Mouse (Mus musculus) kidney, embryonic 14.5 days (tissue): Measurements from ENCODE around the gene Smc6. TPM values are rescaled to one million over a fixed set of nuclear protein-coding genes. Genes with fewer than 3 reads are reported as not detected.

Source experiments
- ATAC-seq: fragments of 200-750 bp; cut with Nextera tagmentation; 2 replicates; pipeline ENCODE4 v1.8.0; 2017; ENCODE audit warnings: moderate number of reproducible peaks, mild to moderate bottlenecking, moderate TSS enrichment, moderate library complexity; ENCODE audit not compliant: low FRiP score, low TSS enrichment
- H3K27ac ChIP-seq: fragments of 300-500 bp; sonication (generic); 2 replicates; pipeline ENCODE4 v1.5.1; 2014; ENCODE audit warnings: low read depth, mild to moderate bottlenecking, low read length, moderate library complexity, mixed read lengths
- H3K27me3 ChIP-seq: fragments of 300-500 bp; sonication (generic); 2 replicates; pipeline ENCODE4 v1.6.1; 2014; ENCODE audit warnings: mild to moderate bottlenecking, low read length; ENCODE audit not compliant: control insufficient read depth, insufficient read depth
- H3K36me3 ChIP-seq: fragments of 300-500 bp; sonication (generic); 2 replicates; pipeline ENCODE4 v1.6.1; 2014; ENCODE audit warnings: low read length, mixed read lengths; ENCODE audit not compliant: control insufficient read depth, insufficient read depth
- H3K4me1 ChIP-seq: fragments of 300-500 bp; sonication (generic); 2 replicates; pipeline ENCODE4 v1.6.1; 2014; ENCODE audit warnings: low read length, mixed read lengths; ENCODE audit not compliant: control insufficient read depth, insufficient read depth
- H3K4me2 ChIP-seq: fragments of 300-500 bp; sonication (generic); replicated peaks from 2 replicates; pipeline ENCODE4 v1.6.1; 2014; ENCODE audit warnings: low read depth, mild to moderate bottlenecking, low read length
- H3K4me3 ChIP-seq: fragments of 300-500 bp; sonication (generic); 2 replicates; pipeline ENCODE4 v1.5.1; 2014; ENCODE audit warnings: mild to moderate bottlenecking, low read length
- H3K9ac ChIP-seq: fragments of 300-500 bp; sonication (generic); 2 replicates; pipeline ENCODE4 v1.6.1; 2014; ENCODE audit warnings: low read depth, mild to moderate bottlenecking, low read length, moderate library complexity
- H3K9me3 ChIP-seq: fragments of 300-500 bp; sonication (generic); 2 replicates; pipeline ENCODE4 v1.6.1; 2016; ENCODE audit warnings: low read length; ENCODE audit not compliant: control insufficient read depth
- WGBS: fragments of 180-500 bp; shearing (Covaris S2); extraction: QIAGEN DNeasy Blood & Tissue Kit; methylation state at CpG from one replicate; pipeline ENCODE4 v1.1.7; 2014; 5-methylcytosine and 5-hydroxymethylcytosine counted together
- polyA plus RNA-seq: library from polyadenylated mRNA; unstranded; fragments of >200 nt; fragmentation: Nextera tagmentation; extraction: Ambion mirVana; gene quantifications from 2 replicates; pipeline ENCODE4 v1.2.1, GENCODE M21; 2014

The Smc6 gene
- polyA plus RNA-seq, 1 experiment from 2014 or later: 141 TPM

- no peak overlapping the region for H3K4me2 ChIP-seq
- no peak overlapping the region for H3K9ac ChIP-seq
- no peak overlapping the region for H3K27ac ChIP-seq
- no peaks in the 10 kb centered on the region for H3K36me3 ChIP-seq
- H3K4me3 ChIP-seq: no peak overlapping the region
- H3K27me3 ChIP-seq: no peaks in the 10 kb centered on the region
- H3K9me3 ChIP-seq: no peaks in the 10 kb centered on the region
- no peak for ATAC-seq
- WGBS: 45% methylated on average over 5 of the region's 5 CpGs
- H3K4me1 ChIP-seq: peaks cover 5% of the 10 kb centered on the region; the same call in 1 of the 2 replicates
Observed at GRCm38 (mm10) chr12:11226529-11227268, 39.0 kb upstream of the Smc6 start.

- Histone ChIP-seq H3K27me3 (no peaks in the 10 kb centered on the region), H3K36me3 (no peaks in the 10 kb centered on the region), H3K9me3 (no peaks in the 10 kb centered on the region), H3K27ac (no peak overlapping the region), H3K4me2 (no peak overlapping the region), H3K4me1 (no peaks in the 10 kb centered on the region), H3K4me3 (no peak overlapping the region), H3K9ac (no peak overlapping the region)
- no peak for ATAC-seq
- 82% methylated on average over 2 of the region's 2 CpGs for WGBS
Observed at GRCm38 (mm10) chr12:11230267-11230666, 35.4 kb upstream of the Smc6 start.

GRCm38 (mm10) chr12:11235996-11236395 is 29.7 kb upstream of the Smc6 start:
- H3K9ac ChIP-seq: no peak overlapping the region
- H3K27me3 ChIP-seq: no peaks in the 10 kb centered on the region
- no peak for ATAC-seq
- WGBS: 71% methylated on average over 2 of the region's 2 CpGs
- no peak overlapping the region for H3K27ac ChIP-seq
- no peaks in the 10 kb centered on the region for H3K9me3 ChIP-seq
- H3K4me3 ChIP-seq: no peak overlapping the region
- no peaks in the 10 kb centered on the region; the same call in 1 of the 2 replicates for H3K36me3 ChIP-seq
- H3K4me1 ChIP-seq: no peaks in the 10 kb centered on the region
- no peak overlapping the region for H3K4me2 ChIP-seq

GRCm38 (mm10) chr12:11247460-11247859 is 18.2 kb upstream of the Smc6 start:
- Histone ChIP-seq H3K4me3 (no peak overlapping the region), H3K4me2 (no peak overlapping the region), H3K27ac (no peak overlapping the region), H3K9me3 (no peaks in the 10 kb centered on the region), H3K27me3 (no peaks in the 10 kb centered on the region), H3K9ac (no peak overlapping the region), H3K4me1 (no peaks in the 10 kb centered on the region), H3K36me3 (peaks cover 33% of the 10 kb centered on the region)
- no peak for ATAC-seq
- WGBS: 100% methylated on average over 1 of the region's 1 CpGs

GRCm38 (mm10) chr12:11250322-11250721 is 15.4 kb upstream of the Smc6 start:
- Histone ChIP-seq H3K36me3 (peaks cover 32% of the 10 kb centered on the region), H3K9me3 (no peaks in the 10 kb centered on the region)

GRCm38 (mm10) chr12:11264895-11265294 is 791 bp upstream of the Smc6 start:
- Histone ChIP-seq H3K4me1 (peaks cover 9% of the 10 kb centered on the region), H3K9me3 (no peaks in the 10 kb centered on the region), H3K36me3 (no peaks in the 10 kb centered on the region), H3K9ac (peak overlapping the region; percentile 95), H3K4me3 (peak overlapping the region; percentile 86), H3K27me3 (no peaks in the 10 kb centered on the region), H3K4me2 (peak overlapping the region; percentile 60), H3K27ac (peak overlapping the region; percentile 94; the same call in 1 of the 2 replicates)
- ATAC-seq: no peak
- WGBS: 2% methylated on average over 13 of the region's 13 CpGs

More at GRCm38 (mm10) chr12:11250322-11250721, 15.4 kb upstream of the Smc6 start:
- Histone ChIP-seq H3K27ac (no peak overlapping the region), H3K27me3 (no peaks in the 10 kb centered on the region), H3K4me1 (no peaks in the 10 kb centered on the region), H3K4me2 (no peak overlapping the region), H3K4me3 (no peak overlapping the region), H3K9ac (no peak overlapping the region)
- ATAC-seq: no peak
- 87% methylated on average over 3 of the region's 3 CpGs for WGBS

GRCm38 (mm10) chr12:11266282-11266985 is 748 bp downstream of the Smc6 start:
- peaks cover 9% of the 10 kb centered on the region for H3K4me1 ChIP-seq
- WGBS: under 1% methylated on average over 34 of the region's 51 CpGs
- H3K4me2 ChIP-seq: peak overlapping the region; percentile 60
- peak; percentile 67 for ATAC-seq
- H3K4me3 ChIP-seq: peak overlapping the region; percentile 86
- H3K36me3 ChIP-seq: no peaks in the 10 kb centered on the region
- no peaks in the 10 kb centered on the region for H3K27me3 ChIP-seq
- no peaks in the 10 kb centered on the region for H3K9me3 ChIP-seq
- peak overlapping the region; percentile 95 for H3K9ac ChIP-seq
- H3K27ac ChIP-seq: peak overlapping the region; percentile 94

GRCm38 (mm10) chr12:11267030-11267429 is 1.3 kb downstream of the Smc6 start:
- H3K9ac ChIP-seq: peak overlapping the region; percentile 95; the same call in 1 of the 2 replicates
- 2% methylated on average over 4 of the region's 4 CpGs for WGBS
- H3K4me1 ChIP-seq: peaks cover 9% of the 10 kb centered on the region
- H3K4me3 ChIP-seq: peak overlapping the region; percentile 86
- peak overlapping the region; percentile 60 for H3K4me2 ChIP-seq
- no peak for ATAC-seq
- no peaks in the 10 kb centered on the region for H3K9me3 ChIP-seq
- H3K36me3 ChIP-seq: peaks cover 2% of the 10 kb centered on the region; the same call in 1 of the 2 replicates
- H3K27me3 ChIP-seq: no peaks in the 10 kb centered on the region
- peak overlapping the region; percentile 94; the same call in 1 of the 2 replicates for H3K27ac ChIP-seq

GRCm38 (mm10) chr12:11272568-11272967 is 6.9 kb downstream of the Smc6 start:
- Histone ChIP-seq H3K27ac (no peak overlapping the region), H3K4me3 (no peak overlapping the region), H3K9me3 (no peaks in the 10 kb centered on the region), H3K4me2 (no peak overlapping the region), H3K27me3 (no peaks in the 10 kb centered on the region), H3K4me1 (peaks cover 5% of the 10 kb centered on the region), H3K36me3 (peaks cover 33% of the 10 kb centered on the region), H3K9ac (no peak overlapping the region)
- 94% methylated on average over 4 of the region's 4 CpGs for WGBS
- ATAC-seq: no peak
